Mouse (Mus musculus): ENCODE data around the gene Kat6b.

The Kat6b gene

GRCm38 (mm10) chr14:21523234-21523633 is 42.0 kb downstream of the Kat6b start:
- peak in 1 of 2 experiments; percentile 23 for DNase-seq (ENCODE audit: low spot score in 2 of 2)

GRCm38 (mm10) chr14:21523851-21524441 is 42.7 kb downstream of the Kat6b start:
- no peak for DNase-seq (ENCODE audit: low spot score in 2 of 2)

- no peak for DNase-seq (ENCODE audit: low spot score in 2 of 2)
Measured at GRCm38 (mm10) chr14:21525674-21526073, 44.4 kb downstream of the Kat6b start.

GRCm38 (mm10) chr14:21533566-21533965 is 52.3 kb downstream of the Kat6b start:
- DNase-seq (ENCODE audit: low spot score in 2 of 2), result no peak

GRCm38 (mm10) chr14:21534066-21534465 is 52.8 kb downstream of the Kat6b start:
- DNase-seq (ENCODE audit: low spot score in 2 of 2), result no peak

GRCm38 (mm10) chr14:21534542-21535272 is 53.5 kb downstream of the Kat6b start:
- no peak for DNase-seq (ENCODE audit: low spot score in 2 of 2)

GRCm38 (mm10) chr14:21536485-21537181 is 55.4 kb downstream of the Kat6b start:
- no peak for DNase-seq (ENCODE audit: low spot score in 2 of 2)

- DNase-seq (ENCODE audit: low spot score in 2 of 2), result no peak
Measured at GRCm38 (mm10) chr14:21537838-21538237, 56.6 kb downstream of the Kat6b start.

GRCm38 (mm10) chr14:21539731-21540130 is 58.5 kb downstream of the Kat6b start:
- DNase-seq (ENCODE audit: low spot score in 2 of 2), result no peak

GRCm38 (mm10) chr14:21540361-21540760 is 59.1 kb downstream of the Kat6b start:
- DNase-seq (ENCODE audit: low spot score in 2 of 2), result no peak

GRCm38 (mm10) chr14:21545529-21545928 is 64.3 kb downstream of the Kat6b start:
- no peak for DNase-seq (ENCODE audit: low spot score in 2 of 2)

- no peak for DNase-seq (ENCODE audit: low spot score in 2 of 2)
Measured at GRCm38 (mm10) chr14:21546351-21546750, 65.1 kb downstream of the Kat6b start.

- DNase-seq (ENCODE audit: low spot score in 2 of 2), result no peak
Measured at GRCm38 (mm10) chr14:21547297-21547696, 66.1 kb downstream of the Kat6b start.

GRCm38 (mm10) chr14:21547965-21548364 is 66.7 kb downstream of the Kat6b start:
- DNase-seq (ENCODE audit: low spot score in 2 of 2), result no peak

GRCm38 (mm10) chr14:21548952-21549607 is 67.8 kb downstream of the Kat6b start:
- DNase-seq (ENCODE audit: low spot score in 2 of 2), result no peak

- DNase-seq (ENCODE audit: low spot score in 2 of 2), result no peak
Measured at GRCm38 (mm10) chr14:21549608-21550115, 68.4 kb downstream of the Kat6b start.

GRCm38 (mm10) chr14:21550576-21550975 is 69.3 kb downstream of the Kat6b start:
- no peak for DNase-seq (ENCODE audit: low spot score in 2 of 2)

- no peak for DNase-seq (ENCODE audit: low spot score in 2 of 2)
Measured at GRCm38 (mm10) chr14:21551655-21552054, 70.4 kb downstream of the Kat6b start.

GRCm38 (mm10) chr14:21552958-21553357 is 71.7 kb downstream of the Kat6b start:
- no peak for DNase-seq (ENCODE audit: low spot score in 2 of 2)

GRCm38 (mm10) chr14:21554046-21554445 is 72.8 kb downstream of the Kat6b start:
- DNase-seq (ENCODE audit: low spot score in 2 of 2), result no peak

GRCm38 (mm10) chr14:21558440-21559131 is 77.4 kb downstream of the Kat6b start:
- DNase-seq (ENCODE audit: low spot score in 2 of 2), result peak in 1 of 2 experiments; percentile 25

Measured in heart, adult 9 months (tissue).